Mouse (Mus musculus) embryonic facial prominence, embryonic 11.5 days (tissue): ENCODE measurements around the gene Fam110a. TPM values are rescaled to one million over a fixed set of nuclear protein-coding genes. Genes with fewer than 3 reads are reported as not detected.

Experiments used
- ATAC-seq: fragments of 200-750 bp; cut with Nextera tagmentation; replicated peaks from 2 replicates; pipeline ENCODE4 v1.8.0; 2017; ENCODE audit warnings: low read depth; ENCODE audit not compliant: insufficient number of reproducible peaks, low FRiP score, low TSS enrichment
- DNase-seq: peaks from one replicate; pipeline ENCODE4 v3.0.0-alpha.2; 2015; ENCODE audit warnings: low spot score
- H3K27ac ChIP-seq: fragments of 300-500 bp; sonication (generic); replicated peaks from 2 replicates; pipeline ENCODE4 v1.5.1; 2014; ENCODE audit warnings: mild to moderate bottlenecking, low read depth, low read length, control low read depth
- H3K27me3 ChIP-seq: fragments of 300-500 bp; sonication (generic); 2 replicates; pipeline ENCODE4 v1.6.1; 2014; ENCODE audit warnings: mild to moderate bottlenecking, low read length, moderate library complexity, mixed read lengths; ENCODE audit not compliant: control insufficient read depth, insufficient read depth
- H3K36me3 ChIP-seq: fragments of 300-500 bp; sonication (generic); replicated peaks from 2 replicates; pipeline ENCODE4 v1.6.1; 2014; ENCODE audit warnings: low read depth, mild to moderate bottlenecking, low read length, moderate library complexity, mixed read lengths; ENCODE audit not compliant: control insufficient read depth, insufficient read depth
- H3K4me1 ChIP-seq: fragments of 300-500 bp; sonication (generic); 2 replicates; pipeline ENCODE4 v1.6.1; 2014; ENCODE audit warnings: low read length, mixed read lengths; ENCODE audit not compliant: control insufficient read depth, insufficient read depth
- H3K4me2 ChIP-seq: fragments of 300-500 bp; sonication (generic); 2 replicates; pipeline ENCODE4 v1.6.1; 2014; ENCODE audit warnings: low read depth, mild to moderate bottlenecking, control low read depth, low read length, moderate library complexity
- H3K4me3 ChIP-seq: fragments of 300-500 bp; sonication (generic); 2 replicates; pipeline ENCODE4 v1.5.1; 2014; ENCODE audit warnings: low read depth, low read length, control low read depth
- H3K9ac ChIP-seq: fragments of 300-500 bp; sonication (generic); replicated peaks from 2 replicates; pipeline ENCODE4 v1.6.1; 2014; ENCODE audit warnings: mild to moderate bottlenecking, control low read depth, low read length
- H3K9me3 ChIP-seq: fragments of 300-500 bp; sonication (generic); replicated peaks from 2 replicates; pipeline ENCODE4 v1.6.1; 2016; ENCODE audit warnings: mild to moderate bottlenecking, low read length, inconsistent platforms, mixed read lengths; ENCODE audit not compliant: control insufficient read depth
- WGBS: fragments of 180-500 bp; shearing (Covaris S2); extraction: QIAGEN DNeasy Blood & Tissue Kit; methylation state at CpG from one replicate; pipeline ENCODE4 v1.1.7; 2014; 5-methylcytosine and 5-hydroxymethylcytosine counted together
- polyA plus RNA-seq: library from polyadenylated mRNA; unstranded; fragments of >200 nt; fragmentation: Nextera tagmentation; extraction: Ambion mirVana; gene quantifications from 2 replicates; pipeline ENCODE4 v1.2.1, GENCODE M21; 2014

The Fam110a gene
- 31.7 and 34.8 TPM in 2 replicates for polyA plus RNA-seq

DNA sequence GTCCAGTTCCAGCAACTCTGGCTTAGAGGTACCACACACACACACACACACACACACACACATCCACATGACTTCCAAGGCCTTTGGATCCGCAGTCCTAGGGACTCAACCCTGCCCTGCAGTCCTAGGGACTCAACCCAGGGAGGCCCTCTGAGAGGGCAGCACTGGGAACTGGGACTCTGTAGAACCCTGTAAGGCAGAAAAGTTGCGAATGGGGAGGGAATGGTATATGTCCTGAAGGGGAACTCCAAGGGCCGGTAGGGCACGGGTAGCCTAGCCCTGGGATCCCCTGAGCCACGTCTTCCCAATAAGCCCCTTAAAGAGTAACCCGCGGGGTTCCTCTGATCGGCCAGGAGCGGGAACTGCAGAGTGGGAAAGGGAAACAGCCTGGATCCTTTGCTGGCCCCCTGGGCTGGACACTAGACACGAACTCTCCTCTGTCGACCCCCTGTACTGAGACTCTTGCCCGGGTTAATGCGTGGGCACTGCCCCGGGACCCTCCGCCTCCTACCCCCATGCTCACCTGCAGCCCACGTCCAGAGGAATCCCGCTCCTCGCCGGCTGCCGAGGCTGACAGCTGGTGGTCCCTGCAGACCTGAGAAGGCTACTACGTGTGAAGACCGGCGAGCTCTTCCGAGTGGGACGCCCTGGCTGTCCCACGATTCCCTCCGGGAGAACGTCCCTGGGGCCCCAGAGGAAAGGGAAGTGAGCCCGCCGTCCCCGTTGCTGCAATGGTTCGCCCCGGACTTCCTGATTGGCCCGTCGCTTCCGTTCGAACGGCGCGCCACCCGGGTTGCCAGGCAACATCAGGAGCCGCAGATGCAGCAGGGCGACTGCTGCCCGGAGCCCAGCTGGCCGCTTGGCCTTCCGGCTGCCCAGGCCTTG lies at the start of gene Fam110a:
Gene Fam110a, minus strand, starts transcription at position 750 of the 885 bp plus-strand sequence.
- Histone ChIP-seq H3K27ac (peak within 1 kb of the TSS; percentile 9; the same call in 1 of the 2 replicates), H3K9me3 (no peaks in the 10 kb centered on the region), H3K4me3 (peak within 1 kb of the TSS; percentile 75), H3K4me2 (peak within 1 kb of the TSS; percentile 81), H3K9ac (peak within 1 kb of the TSS; percentile 84), H3K36me3 (no peaks in the 10 kb centered on the region), H3K4me1 (peaks cover 5% of the 10 kb centered on the region), H3K27me3 (peaks cover under 1% of the 10 kb centered on the region; the same call in 1 of the 2 replicates)
- ATAC-seq (peak; percentile 80), DNase-seq (peak; percentile 88)
- under 1% methylated on average over 43 of the region's 46 CpGs for WGBS

GRCm38 (mm10) chr2:152029252-152030082 lies 49.4 kb upstream of the Fam110a start:
- Histone ChIP-seq H3K9ac (peak overlapping the region; percentile 55), H3K36me3 (no peaks in the 10 kb centered on the region), H3K9me3 (no peaks in the 10 kb centered on the region), H3K27me3 (peaks cover 9% of the 10 kb centered on the region; the same call in 1 of the 2 replicates), H3K27ac (no peak overlapping the region), H3K4me2 (peak overlapping the region; percentile 86), H3K4me3 (peak overlapping the region; percentile 58), H3K4me1 (no peaks in the 10 kb centered on the region)
- WGBS = under 1% methylated on average over 52 of the region's 54 CpGs
- peak; percentile 97 for DNase-seq
- peak; percentile 89 for ATAC-seq

GRCm38 (mm10) chr2:152024883-152025422 lies 44.9 kb upstream of the Fam110a start:
- DNase-seq = no peak
- 57% methylated on average over 11 of the region's 11 CpGs for WGBS
- H3K36me3 ChIP-seq = no peaks in the 10 kb centered on the region
- H3K27ac ChIP-seq = no peak overlapping the region
- H3K4me1 ChIP-seq = no peaks in the 10 kb centered on the region
- no peaks in the 10 kb centered on the region for H3K9me3 ChIP-seq
- ATAC-seq = peak; percentile 53; the same call in 1 of the 2 replicates
- H3K27me3 ChIP-seq = peaks cover 4% of the 10 kb centered on the region; the same call in 1 of the 2 replicates
- H3K4me2 ChIP-seq = no peak overlapping the region
- no peak overlapping the region for H3K4me3 ChIP-seq
- no peak overlapping the region for H3K9ac ChIP-seq

DNA sequence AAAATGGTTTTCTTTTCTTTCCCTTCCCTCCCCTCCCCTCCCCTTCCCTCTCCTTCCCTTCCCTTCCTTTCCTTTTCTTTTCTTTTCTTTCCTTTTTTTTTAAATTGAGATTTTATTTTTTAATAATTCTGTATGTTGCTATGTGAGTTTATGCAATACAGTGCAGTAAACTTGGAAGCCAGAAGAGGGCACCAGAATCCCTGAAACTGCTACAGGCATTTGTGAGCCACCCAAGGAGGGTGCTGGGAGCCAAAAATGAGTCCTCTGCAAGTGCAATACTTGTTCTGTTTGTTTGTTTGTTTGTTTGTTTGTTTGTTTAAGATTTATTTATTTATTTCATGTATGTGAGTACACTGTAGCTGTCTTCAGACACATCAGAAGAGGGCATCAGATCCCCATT lies 42.0 kb upstream of the Fam110a start:
- Histone ChIP-seq H3K4me2 (no peak overlapping the region), H3K27ac (no peak overlapping the region), H3K9ac (no peak overlapping the region), H3K27me3 (no peaks in the 10 kb centered on the region), H3K4me3 (no peak overlapping the region), H3K36me3 (no peaks in the 10 kb centered on the region), H3K4me1 (no peaks in the 10 kb centered on the region), H3K9me3 (no peaks in the 10 kb centered on the region)
- no peak for DNase-seq
- no peak for ATAC-seq

DNA sequence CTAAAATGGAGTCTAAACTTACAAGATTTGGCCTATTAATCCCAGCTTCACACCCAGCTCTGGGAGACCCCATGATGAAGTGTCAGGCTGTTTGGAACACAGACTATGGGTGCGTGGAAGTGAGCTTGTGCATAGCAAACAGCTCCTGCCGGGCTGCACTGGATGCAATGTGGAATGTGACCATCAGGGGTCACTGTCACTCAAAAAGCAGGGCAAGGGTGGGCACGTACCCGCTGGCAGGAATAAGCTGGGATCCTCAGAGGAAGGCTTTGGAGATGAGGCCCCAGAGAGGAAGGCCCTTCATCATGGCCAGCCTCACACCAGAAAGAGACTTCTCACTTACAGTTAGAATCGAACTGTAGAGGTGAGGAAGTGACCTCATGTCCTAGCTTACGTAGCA lies 40.2 kb upstream of the Fam110a start:
- Histone ChIP-seq H3K9me3 (no peaks in the 10 kb centered on the region), H3K36me3 (no peaks in the 10 kb centered on the region), H3K9ac (no peak overlapping the region), H3K4me2 (no peak overlapping the region), H3K27me3 (no peaks in the 10 kb centered on the region), H3K4me3 (no peak overlapping the region), H3K27ac (no peak overlapping the region), H3K4me1 (no peaks in the 10 kb centered on the region)
- 0 out of 2 replicates have a peak, but pooled peaks have one; percentile 6 for ATAC-seq
- peak; percentile 66 for DNase-seq
- WGBS = 26% methylated on average over 6 of the region's 6 CpGs

DNA sequence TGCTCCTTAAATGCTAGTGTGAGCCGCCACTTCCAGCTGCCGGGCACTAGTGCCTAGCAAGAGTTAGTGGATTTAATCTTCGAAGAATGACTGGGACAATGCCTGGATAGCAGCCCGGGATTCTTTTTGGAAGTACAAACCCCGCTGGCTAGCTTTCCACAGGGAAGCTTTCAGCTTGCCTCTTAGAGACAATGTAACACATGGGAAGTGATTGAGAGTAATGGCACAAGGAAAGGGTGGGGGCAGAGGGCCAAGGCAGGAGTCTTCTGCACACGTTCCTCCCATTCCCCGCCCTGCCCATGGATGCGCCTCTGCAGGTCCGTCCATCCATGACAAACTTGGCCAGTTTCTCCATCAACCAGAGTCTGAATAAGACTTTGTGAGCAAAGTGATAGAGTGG lies 36.6 kb upstream of the Fam110a start:
- Histone ChIP-seq H3K27me3 (no peaks in the 10 kb centered on the region), H3K4me2 (no peak overlapping the region), H3K4me3 (no peak overlapping the region), H3K27ac (no peak overlapping the region), H3K9me3 (no peaks in the 10 kb centered on the region), H3K4me1 (no peaks in the 10 kb centered on the region), H3K9ac (no peak overlapping the region), H3K36me3 (no peaks in the 10 kb centered on the region)
- 78% methylated on average over 9 of the region's 9 CpGs for WGBS
- no peak for DNase-seq
- ATAC-seq = no peak

GRCm38 (mm10) chr2:152015997-152016396 lies 36.0 kb upstream of the Fam110a start:
- 52% methylated on average over 4 of the region's 4 CpGs for WGBS
- Histone ChIP-seq H3K27ac (no peak overlapping the region), H3K36me3 (no peaks in the 10 kb centered on the region), H3K4me1 (no peaks in the 10 kb centered on the region), H3K9ac (no peak overlapping the region), H3K4me3 (no peak overlapping the region), H3K4me2 (no peak overlapping the region), H3K9me3 (no peaks in the 10 kb centered on the region), H3K27me3 (no peaks in the 10 kb centered on the region)
- no peak for ATAC-seq
- no peak for DNase-seq
